Mouse (Mus musculus): Measurements from ENCODE around the gene Smap2. TPM values are rescaled to one million over a fixed set of nuclear protein-coding genes. Genes with fewer than 3 reads are reported as not detected.

The Smap2 gene
- total and polyA plus RNA-seq, 2 experiments from 2014 or later: 6.9 to 20.9 TPM

DNA sequence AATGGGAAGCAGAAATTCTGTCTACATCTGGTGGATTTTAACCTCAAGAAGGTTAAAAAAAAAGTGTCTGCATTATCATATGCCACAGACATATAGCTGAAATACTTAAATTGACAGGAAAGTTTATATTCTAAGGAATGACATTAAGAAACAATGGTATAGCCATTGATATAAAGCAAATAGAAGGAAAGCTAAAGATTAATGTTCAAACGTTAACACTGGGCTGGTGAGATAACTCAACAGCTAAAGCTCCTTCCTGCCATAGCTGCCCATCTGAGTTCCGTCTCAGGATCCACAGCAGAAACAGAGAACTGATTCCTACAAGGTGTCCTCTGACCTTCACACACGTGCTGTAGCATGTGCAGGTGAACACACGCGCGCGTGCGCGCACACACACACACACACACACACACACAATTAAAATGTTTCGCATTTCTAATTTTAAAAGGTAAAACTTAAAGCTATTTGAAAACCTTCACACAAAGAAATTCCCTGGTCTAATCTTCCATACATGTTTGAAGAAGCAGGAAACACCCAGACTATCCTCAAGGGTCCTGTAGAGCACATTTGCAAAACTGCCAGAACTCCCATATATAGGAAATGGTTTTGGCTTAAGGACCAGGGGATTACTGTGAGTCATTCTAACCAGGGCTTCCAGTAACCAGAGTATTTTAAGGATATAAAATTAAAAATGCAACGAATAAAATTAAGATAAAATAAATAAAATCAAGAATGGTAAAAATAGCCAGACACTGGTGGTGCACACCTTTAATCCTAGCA, 6.1 kb downstream of the Smap2 start:
- H3K9me3 ChIP-seq (replicated peaks; ENCODE audit: control insufficient read depth, low read length): no peaks in the 10 kb centered on the region
- H3K36me3 ChIP-seq (replicated peaks; ENCODE audit: control insufficient read depth, insufficient read depth, low read length): no peaks in the 10 kb centered on the region
- 76% methylated on average over 11 of the region's 11 CpGs for WGBS
- no peak overlapping the region for H3K4me3 ChIP-seq (ENCODE audit: low read depth, low read length)
- H3K27ac ChIP-seq (ENCODE audit: low read depth): no peak overlapping the region
- no peak overlapping the region for H3K4me2 ChIP-seq (ENCODE audit: low read depth, low read length)
- H3K9ac ChIP-seq (replicated peaks; ENCODE audit: low read depth, low read length): no peak overlapping the region
- ATAC-seq (ENCODE audit: insufficient read depth, low read depth) (no peak), DNase-seq (ENCODE audit: low spot score) (no peak)
- peaks cover 13% of the 10 kb centered on the region for H3K4me1 ChIP-seq (ENCODE audit: control insufficient read depth, insufficient read depth)
- TF ChIP-seq EP300 (IDR thresholded peaks at IDR 0.05; ENCODE audit: low read depth) (no peak), CTCF (IDR thresholded peaks at IDR 0.05; ENCODE audit: low read depth) (no peak)
- no peaks in the 10 kb centered on the region for H3K27me3 ChIP-seq (ENCODE audit: control insufficient read depth, insufficient read depth, low read length)

DNA sequence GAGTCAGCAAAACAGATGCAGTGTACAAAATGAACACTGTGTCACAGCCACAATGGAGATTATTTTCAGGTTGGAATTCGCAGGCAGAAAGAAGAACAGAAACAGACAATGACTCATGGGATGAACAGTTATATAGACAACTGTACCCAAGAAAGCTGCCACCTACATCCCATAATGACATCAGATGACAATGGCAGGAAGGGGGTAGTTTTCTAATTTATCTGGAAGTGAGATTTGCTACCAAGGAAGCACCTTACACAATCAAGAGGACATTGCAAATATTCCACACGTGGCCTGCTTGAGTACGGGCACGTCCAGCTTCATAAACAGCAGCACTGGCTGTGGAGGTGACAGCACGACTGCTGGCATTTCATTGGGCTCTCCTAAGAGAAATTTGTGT, 7.9 kb downstream of the Smap2 start:
- peaks cover 13% of the 10 kb centered on the region for H3K4me1 ChIP-seq (ENCODE audit: control insufficient read depth, insufficient read depth)
- no peaks in the 10 kb centered on the region for H3K9me3 ChIP-seq (replicated peaks; ENCODE audit: control insufficient read depth, low read length)
- no peak for TF ChIP-seq CTCF (IDR thresholded peaks at IDR 0.05; ENCODE audit: low read depth)
- TF ChIP-seq EP300 (IDR thresholded peaks at IDR 0.05; ENCODE audit: low read depth): no peak
- no peaks in the 10 kb centered on the region for H3K27me3 ChIP-seq (ENCODE audit: control insufficient read depth, insufficient read depth, low read length)
- H3K4me2 ChIP-seq (ENCODE audit: low read depth, low read length): no peak overlapping the region
- 57% methylated on average over 5 of the region's 5 CpGs for WGBS
- H3K27ac ChIP-seq (ENCODE audit: low read depth): no peak overlapping the region
- ATAC-seq (ENCODE audit: insufficient read depth, low read depth): no peak
- no peak overlapping the region for H3K9ac ChIP-seq (replicated peaks; ENCODE audit: low read depth, low read length)
- H3K36me3 ChIP-seq (replicated peaks; ENCODE audit: control insufficient read depth, insufficient read depth, low read length): no peaks in the 10 kb centered on the region
- H3K4me3 ChIP-seq (ENCODE audit: low read depth, low read length): no peak overlapping the region
- no peak for DNase-seq (ENCODE audit: low spot score)

DNA sequence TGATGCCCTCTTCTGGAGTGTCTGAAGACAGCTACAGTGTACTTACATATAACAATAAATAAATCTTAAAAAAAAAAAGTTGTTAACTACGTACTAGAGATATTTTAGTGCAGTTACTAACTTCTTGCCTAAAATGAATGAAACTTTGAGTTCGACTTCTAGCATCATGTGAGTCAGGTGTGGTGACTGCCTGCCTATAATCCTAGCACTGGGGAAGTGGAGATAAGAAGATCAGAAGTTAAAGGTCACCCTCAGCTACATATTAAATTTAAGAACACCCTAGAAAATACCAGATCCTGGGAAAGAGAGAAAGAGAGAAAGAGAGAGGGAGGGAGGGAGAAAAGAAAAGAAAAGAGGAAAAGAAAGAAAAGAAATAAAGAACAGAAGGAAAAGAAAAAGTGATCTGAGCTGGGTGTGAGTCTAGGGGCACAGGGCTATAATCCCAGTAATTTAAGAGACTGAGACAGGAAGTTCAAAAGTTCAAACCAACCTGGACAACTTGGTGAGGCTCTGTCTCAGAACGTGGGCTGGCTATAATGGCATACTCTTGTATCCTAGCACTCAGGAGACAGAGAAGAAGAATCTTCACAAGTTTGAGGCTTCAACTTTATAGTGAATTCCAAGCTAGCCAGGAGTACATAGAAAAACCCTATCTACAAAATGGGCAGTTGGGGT, 8.8 kb downstream of the Smap2 start:
- 64% methylated on average over 3 of the region's 3 CpGs for WGBS
- Histone ChIP-seq H3K27ac (ENCODE audit: low read depth) (no peak overlapping the region), H3K9ac (replicated peaks; ENCODE audit: low read depth, low read length) (no peak overlapping the region), H3K4me3 (ENCODE audit: low read depth, low read length) (no peak overlapping the region), H3K27me3 (ENCODE audit: control insufficient read depth, insufficient read depth, low read length) (no peaks in the 10 kb centered on the region), H3K9me3 (replicated peaks; ENCODE audit: control insufficient read depth, low read length) (no peaks in the 10 kb centered on the region), H3K36me3 (replicated peaks; ENCODE audit: control insufficient read depth, insufficient read depth, low read length) (no peaks in the 10 kb centered on the region), H3K4me1 (ENCODE audit: control insufficient read depth, insufficient read depth) (peaks cover 18% of the 10 kb centered on the region), H3K4me2 (ENCODE audit: low read depth, low read length) (no peak overlapping the region)
- no peak for DNase-seq (ENCODE audit: low spot score)
- no peak for TF ChIP-seq CTCF (IDR thresholded peaks at IDR 0.05; ENCODE audit: low read depth)
- no peak for ATAC-seq (ENCODE audit: insufficient read depth, low read depth)

DNA sequence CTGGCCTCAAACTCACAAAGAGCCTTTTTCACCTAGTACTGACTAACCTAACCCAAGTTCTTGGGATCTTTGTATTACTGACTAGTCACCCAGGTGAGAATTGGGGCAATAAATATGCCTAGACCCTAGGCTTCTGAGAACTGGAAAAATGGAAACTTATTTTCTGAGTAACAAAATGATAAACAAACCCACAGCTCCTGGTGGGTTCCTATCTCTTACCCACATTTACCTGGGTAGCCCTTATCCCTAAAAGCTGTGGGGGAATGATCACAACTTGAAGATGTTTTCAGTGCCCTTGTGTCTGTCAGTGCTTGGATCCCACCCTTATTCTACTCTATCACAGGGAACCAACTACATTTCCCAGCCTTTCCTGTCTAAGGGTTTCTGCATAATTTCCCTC, 10.0 kb downstream of the Smap2 start:
- TF ChIP-seq EP300 (IDR thresholded peaks at IDR 0.05; ENCODE audit: low read depth) (no peak), CTCF (IDR thresholded peaks at IDR 0.05; ENCODE audit: low read depth) (no peak)
- no peak overlapping the region for H3K4me3 ChIP-seq (ENCODE audit: low read depth, low read length)
- peaks cover 20% of the 10 kb centered on the region for H3K4me1 ChIP-seq (ENCODE audit: control insufficient read depth, insufficient read depth)
- H3K9me3 ChIP-seq (replicated peaks; ENCODE audit: control insufficient read depth, low read length): no peaks in the 10 kb centered on the region
- H3K27ac ChIP-seq (ENCODE audit: low read depth): no peak overlapping the region
- H3K4me2 ChIP-seq (ENCODE audit: low read depth, low read length): no peak overlapping the region
- ATAC-seq (ENCODE audit: insufficient read depth, low read depth): no peak
- DNase-seq (ENCODE audit: low spot score): no peak
- H3K27me3 ChIP-seq (ENCODE audit: control insufficient read depth, insufficient read depth, low read length): no peaks in the 10 kb centered on the region
- no peak overlapping the region for H3K9ac ChIP-seq (replicated peaks; ENCODE audit: low read depth, low read length)
- H3K36me3 ChIP-seq (replicated peaks; ENCODE audit: control insufficient read depth, insufficient read depth, low read length): no peaks in the 10 kb centered on the region

DNA sequence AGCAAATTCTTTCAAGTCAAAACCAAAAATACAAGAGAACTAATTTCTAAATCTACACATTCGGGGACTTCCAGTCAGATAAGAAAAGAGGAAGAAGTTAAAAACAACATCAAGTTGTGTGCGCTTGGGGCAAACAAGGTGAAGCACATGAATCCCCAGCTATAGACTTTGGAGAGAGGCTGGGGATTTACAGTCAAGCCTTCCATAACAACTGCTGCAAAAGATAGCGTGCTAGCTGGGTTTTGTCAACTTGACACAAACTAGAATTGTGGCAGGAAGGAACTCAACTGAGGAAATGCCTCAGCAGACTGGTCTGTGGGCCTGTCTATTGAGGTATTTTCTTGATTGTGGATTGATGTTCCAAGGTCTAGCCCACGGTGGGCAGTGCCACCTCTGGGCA, 12.4 kb downstream of the Smap2 start:
- WGBS: 28% methylated on average over 4 of the region's 4 CpGs
- Histone ChIP-seq H3K4me1 (ENCODE audit: control insufficient read depth, insufficient read depth) (peaks cover 27% of the 10 kb centered on the region), H3K27ac (ENCODE audit: low read depth) (peak overlapping the region; percentile 60), H3K27me3 (ENCODE audit: control insufficient read depth, insufficient read depth, low read length) (no peaks in the 10 kb centered on the region), H3K36me3 (replicated peaks; ENCODE audit: control insufficient read depth, insufficient read depth, low read length) (no peaks in the 10 kb centered on the region), H3K4me2 (ENCODE audit: low read depth, low read length) (no peak overlapping the region), H3K4me3 (ENCODE audit: low read depth, low read length) (no peak overlapping the region), H3K9me3 (replicated peaks; ENCODE audit: control insufficient read depth, low read length) (no peaks in the 10 kb centered on the region), H3K9ac (replicated peaks; ENCODE audit: low read depth, low read length) (no peak overlapping the region)
- TF ChIP-seq EP300 (IDR thresholded peaks at IDR 0.05; ENCODE audit: low read depth) (0 out of 2 replicates have a peak, but pooled peaks have one; percentile 26), CTCF (IDR thresholded peaks at IDR 0.05; ENCODE audit: low read depth) (no peak)
- DNase-seq (ENCODE audit: low spot score): peak; percentile 51
- ATAC-seq (ENCODE audit: insufficient read depth, low read depth): no peak
